Mouse (Mus musculus): ENCODE measurements around the gene Ppp1r12b.

Ppp1r12b gene

GRCm38 (mm10) chr1:134955637-134956176 lies at the start of gene Ppp1r12b:
Gene Ppp1r12b, minus strand, starts transcription at chr1:134955942.
- DNase-seq (ENCODE audit: low spot score in 2 of 2) = peak; percentile 89 to 92

GRCm38 (mm10) chr1:135003346-135003745 lies 47.6 kb upstream of the Ppp1r12b start:
- DNase-seq (ENCODE audit: low spot score in 2 of 2) = no peak

GRCm38 (mm10) chr1:135000527-135000926 lies 44.8 kb upstream of the Ppp1r12b start:
- no peak for DNase-seq (ENCODE audit: low spot score in 2 of 2)

- DNase-seq (ENCODE audit: low spot score in 2 of 2) = no peak
Measured at GRCm38 (mm10) chr1:134998231-134998630, 42.5 kb upstream of the Ppp1r12b start.

GRCm38 (mm10) chr1:134997568-134997967 lies 41.8 kb upstream of the Ppp1r12b start:
- DNase-seq (ENCODE audit: low spot score in 2 of 2) = no peak

GRCm38 (mm10) chr1:134996471-134996870 lies 40.7 kb upstream of the Ppp1r12b start:
- DNase-seq (ENCODE audit: low spot score in 2 of 2) = no peak

GRCm38 (mm10) chr1:134995954-134996353 lies 40.2 kb upstream of the Ppp1r12b start:
- no peak for DNase-seq (ENCODE audit: low spot score in 2 of 2)

- no peak for DNase-seq (ENCODE audit: low spot score in 2 of 2)
Measured at GRCm38 (mm10) chr1:134995437-134995836, 39.7 kb upstream of the Ppp1r12b start.

- no peak for DNase-seq (ENCODE audit: low spot score in 2 of 2)
Measured at GRCm38 (mm10) chr1:134994739-134995138, 39.0 kb upstream of the Ppp1r12b start.

- DNase-seq (ENCODE audit: low spot score in 2 of 2) = no peak
Measured at GRCm38 (mm10) chr1:134992046-134992645, 36.4 kb upstream of the Ppp1r12b start.

GRCm38 (mm10) chr1:134989372-134989771 lies 33.6 kb upstream of the Ppp1r12b start:
- DNase-seq (ENCODE audit: low spot score in 2 of 2) = peak; percentile 43 to 64

GRCm38 (mm10) chr1:134987962-134988341 lies 32.2 kb upstream of the Ppp1r12b start:
- DNase-seq (ENCODE audit: low spot score in 2 of 2) = no peak

GRCm38 (mm10) chr1:134987173-134987961 lies 31.6 kb upstream of the Ppp1r12b start:
- no peak for DNase-seq (ENCODE audit: low spot score in 2 of 2)

- no peak for DNase-seq (ENCODE audit: low spot score in 2 of 2)
Measured at GRCm38 (mm10) chr1:134972920-134973319, 17.2 kb upstream of the Ppp1r12b start.

- DNase-seq (ENCODE audit: low spot score in 2 of 2) = no peak
Measured at GRCm38 (mm10) chr1:134965430-134965829, 9.7 kb upstream of the Ppp1r12b start.

- peak; percentile 28 to 36 for DNase-seq (ENCODE audit: low spot score in 2 of 2)
Measured at GRCm38 (mm10) chr1:134962821-134963220, 7.1 kb upstream of the Ppp1r12b start.

GRCm38 (mm10) chr1:134962053-134962803 lies 6.5 kb upstream of the Ppp1r12b start, which contains the start of gene Ube2t:
Gene Ube2t, plus strand, starts transcription at chr1:134962565.
- DNase-seq (ENCODE audit: low spot score in 2 of 2) = peak; percentile 95

GRCm38 (mm10) chr1:134960634-134961033 lies 4.9 kb upstream of the Ppp1r12b start:
- no peak for DNase-seq (ENCODE audit: low spot score in 2 of 2)

- DNase-seq (ENCODE audit: low spot score in 2 of 2) = no peak
Measured at GRCm38 (mm10) chr1:134955050-134955636, 599 bp downstream of the Ppp1r12b start.

- no peak for DNase-seq (ENCODE audit: low spot score in 2 of 2)
Measured at GRCm38 (mm10) chr1:134949946-134950345, 5.8 kb downstream of the Ppp1r12b start.

GRCm38 (mm10) chr1:134947590-134947989 lies 8.2 kb downstream of the Ppp1r12b start:
- DNase-seq (ENCODE audit: low spot score in 2 of 2) = no peak

- no peak for DNase-seq (ENCODE audit: low spot score in 2 of 2)
Measured at GRCm38 (mm10) chr1:134942898-134943297, 12.8 kb downstream of the Ppp1r12b start.

Measured in spleen, postnatal 36 days (tissue).